Mouse (Mus musculus): Measurements from ENCODE around the gene Sema6d.

DNA sequence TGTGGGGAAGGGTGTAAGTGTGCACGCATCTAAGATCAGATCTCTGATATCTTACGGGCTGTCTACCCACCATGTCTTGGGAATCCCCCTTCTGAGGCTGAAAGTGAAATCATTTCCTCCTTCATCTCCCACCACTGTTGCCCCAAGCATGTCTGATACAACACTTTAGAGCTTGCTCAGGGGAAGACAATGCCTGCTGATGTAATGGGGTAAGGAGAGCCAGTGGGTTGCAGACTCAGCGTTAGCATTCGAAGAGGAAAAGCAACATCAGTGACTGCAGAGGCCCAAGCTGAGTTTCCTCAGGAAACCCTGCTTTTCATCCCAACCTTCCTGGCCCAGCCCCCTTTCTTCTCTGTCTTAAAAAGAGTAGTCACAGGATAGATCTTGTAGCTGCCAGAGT lies 615.2 kb downstream of the Sema6d start:
- TF ChIP-seq CTCF (IDR thresholded peaks at IDR 0.05; ENCODE audit: borderline replicate concordance, insufficient read depth, low read depth, low read length) (no peak), POLR2A (IDR thresholded peaks at IDR 0.05; ENCODE audit: borderline replicate concordance, insufficient read depth, low read length) (no peak)
